Mouse (Mus musculus) heart, embryonic 14.5 days (tissue): ENCODE measurements around the gene Gng8. TPM values are rescaled to one million over a fixed set of nuclear protein-coding genes. Genes with fewer than 3 reads are reported as not detected.

Experiments
- ATAC-seq: fragments of 200-750 bp; cut with Nextera tagmentation; 2 replicates; pipeline ENCODE4 v1.8.0; 2017; ENCODE audit warnings: low read depth, moderate TSS enrichment; ENCODE audit not compliant: insufficient number of reproducible peaks, insufficient read depth, low FRiP score
- H3K27ac ChIP-seq, 2 experiments: fragments of 200-500 bp in 1 of 2; fragments of 300-500 bp in 1 of 2; sonication (generic) in 1 of 2; replicated peaks in 1 of 2; 2 replicates each; pipeline ENCODE4 v1.5.1; 2012 to 2014; ENCODE audit warnings: low read depth in 2 of 2, low read length in 2 of 2, control low read depth in 1 of 2, mild to moderate bottlenecking in 1 of 2, mixed read lengths in 1 of 2; ENCODE audit not compliant: control insufficient read depth in 1 of 2, insufficient read depth in 1 of 2
- H3K27me3 ChIP-seq: fragments of 300-500 bp; sonication (generic); 2 replicates; pipeline ENCODE4 v1.6.1; 2014; ENCODE audit warnings: mild to moderate bottlenecking, low read length, control low read depth; ENCODE audit not compliant: control insufficient read depth, insufficient read depth
- H3K36me3 ChIP-seq: fragments of 300-500 bp; sonication (generic); 2 replicates; pipeline ENCODE4 v1.6.1; 2014; ENCODE audit warnings: mild to moderate bottlenecking, control low read depth, low read length, mixed read lengths; ENCODE audit not compliant: control insufficient read depth, insufficient read depth
- H3K4me1 ChIP-seq, 2 experiments: fragments of 200-500 bp in 1 of 2; fragments of 300-500 bp in 1 of 2; sonication (generic) in 1 of 2; 2 replicates each; pipeline ENCODE4 v1.6.1; 2012 to 2014; ENCODE audit warnings: low read length in 2 of 2, control low read depth in 1 of 2, mixed read lengths in 1 of 2; ENCODE audit not compliant: control insufficient read depth in 2 of 2, insufficient read depth in 2 of 2
- H3K4me2 ChIP-seq: fragments of 300-500 bp; sonication (generic); 2 replicates; pipeline ENCODE4 v1.6.1; 2014; ENCODE audit warnings: mild to moderate bottlenecking, low read length
- H3K4me3 ChIP-seq, 2 experiments: fragments of 200-500 bp in 1 of 2; fragments of 300-500 bp in 1 of 2; sonication (generic) in 1 of 2; 2 replicates each; pipeline ENCODE4 v1.5.1; 2012 to 2014; ENCODE audit warnings: low read length in 2 of 2, mild to moderate bottlenecking in 2 of 2, control low read depth in 1 of 2, low read depth in 1 of 2, moderate library complexity in 1 of 2; ENCODE audit not compliant: control insufficient read depth in 1 of 2, insufficient read depth in 1 of 2
- H3K9ac ChIP-seq: fragments of 300-500 bp; sonication (generic); 2 replicates; pipeline ENCODE4 v1.6.1; 2014; ENCODE audit warnings: mild to moderate bottlenecking, low read length
- H3K9me3 ChIP-seq: fragments of 300-500 bp; sonication (generic); 2 replicates; pipeline ENCODE4 v1.6.1; 2016; ENCODE audit warnings: low read length, control low read depth; ENCODE audit not compliant: control insufficient read depth
- WGBS: fragments of 180-500 bp; shearing (Covaris S2); extraction: QIAGEN DNeasy Blood & Tissue Kit; methylation state at CpG from one replicate; pipeline ENCODE4 v1.1.7; 2014; 5-methylcytosine and 5-hydroxymethylcytosine counted together
- polyA plus RNA-seq: library from polyadenylated mRNA; unstranded; fragments of >200 nt; fragmentation: Nextera tagmentation; extraction: Ambion mirVana; gene quantifications from 2 replicates; pipeline ENCODE4 v1.2.1, GENCODE M21; 2014

The Gng8 gene
- polyA plus RNA-seq, 1 experiment from 2014 or later: 6.9 TPM

DNA sequence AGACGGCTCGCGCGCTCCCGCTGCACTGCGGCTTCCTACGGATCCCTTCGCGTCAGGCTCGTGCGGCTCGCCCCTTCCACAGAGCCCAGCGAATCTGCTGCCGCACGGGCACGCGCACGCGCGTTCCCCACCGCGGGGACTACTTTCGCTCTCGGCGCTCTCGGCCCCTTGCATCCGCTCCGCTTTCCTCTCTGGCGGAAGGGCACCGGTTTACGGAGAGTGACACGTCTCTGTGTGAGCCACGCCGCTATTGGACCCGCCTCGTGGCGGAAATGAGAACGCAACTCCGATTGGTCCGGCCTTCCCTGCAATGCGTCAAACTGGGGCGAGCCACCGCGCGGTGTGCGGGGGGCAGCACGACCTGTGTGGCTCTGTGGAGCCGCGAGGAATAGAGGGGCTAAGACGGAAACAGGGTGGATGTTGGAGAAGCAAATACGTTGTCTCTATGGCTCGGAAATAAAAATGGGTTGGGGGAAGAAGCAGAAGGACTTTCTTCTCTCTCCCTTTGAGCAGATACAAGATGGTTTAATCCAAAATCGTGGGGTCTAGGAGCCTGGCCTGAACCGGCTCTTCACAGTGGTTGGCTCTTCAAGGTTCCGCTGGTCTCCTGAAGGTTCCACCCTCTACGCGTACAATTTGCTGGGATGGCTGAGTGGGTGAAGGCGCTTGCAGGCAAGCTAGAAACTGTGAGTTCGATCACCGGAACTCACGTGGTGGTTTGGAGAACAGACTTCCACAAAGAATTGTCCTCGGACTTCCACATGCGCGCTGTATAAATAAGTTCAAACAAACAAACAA, 32.6 kb downstream of the Gng8 start, which contains the start of gene Calm3:
TSS of gene Calm3 (minus strand) at position 78 of the 798 bp plus-strand sequence.
- Histone ChIP-seq H3K27ac (peak within 1 kb of the TSS; percentile 95 to 100), H3K36me3 (peaks cover 27% of the 10 kb centered on the region), H3K4me3 (peak within 1 kb of the TSS; percentile 89 to 96), H3K9me3 (no peaks in the 10 kb centered on the region), H3K4me1 (peaks cover 18 to 36% of the 10 kb centered on the region in 2 experiments), H3K9ac (peak within 1 kb of the TSS; percentile 99), H3K27me3 (no peaks in the 10 kb centered on the region), H3K4me2 (peak within 1 kb of the TSS; percentile 93)
- WGBS: 2% methylated on average over 60 of the region's 64 CpGs
- ATAC-seq: peak; percentile 91

GRCm38 (mm10) chr7:16928341-16928740, 36.8 kb downstream of the Gng8 start:
- ATAC-seq: no peak

GRCm38 (mm10) chr7:16930850-16931249, 39.3 kb downstream of the Gng8 start:
- Histone ChIP-seq H3K4me2 (no peak overlapping the region), H3K27me3 (no peaks in the 10 kb centered on the region), H3K4me1 (no peaks in the 10 kb centered on the region), H3K36me3 (no peaks in the 10 kb centered on the region), H3K9me3 (no peaks in the 10 kb centered on the region), H3K4me3 (no peak overlapping the region), H3K9ac (no peak overlapping the region), H3K27ac (no peak overlapping the region)
- no peak for ATAC-seq
- 3% methylated on average over 1 of the region's 1 CpGs for WGBS

More at GRCm38 (mm10) chr7:16928341-16928740, 36.8 kb downstream of the Gng8 start:
- Histone ChIP-seq H3K4me2 (no peak overlapping the region), H3K27me3 (no peaks in the 10 kb centered on the region), H3K9me3 (no peaks in the 10 kb centered on the region), H3K27ac (no peak overlapping the region), H3K9ac (no peak overlapping the region), H3K4me1 (no peaks in the 10 kb centered on the region), H3K4me3 (no peak overlapping the region), H3K36me3 (no peaks in the 10 kb centered on the region)
- WGBS: 34% methylated on average over 2 of the region's 2 CpGs

DNA sequence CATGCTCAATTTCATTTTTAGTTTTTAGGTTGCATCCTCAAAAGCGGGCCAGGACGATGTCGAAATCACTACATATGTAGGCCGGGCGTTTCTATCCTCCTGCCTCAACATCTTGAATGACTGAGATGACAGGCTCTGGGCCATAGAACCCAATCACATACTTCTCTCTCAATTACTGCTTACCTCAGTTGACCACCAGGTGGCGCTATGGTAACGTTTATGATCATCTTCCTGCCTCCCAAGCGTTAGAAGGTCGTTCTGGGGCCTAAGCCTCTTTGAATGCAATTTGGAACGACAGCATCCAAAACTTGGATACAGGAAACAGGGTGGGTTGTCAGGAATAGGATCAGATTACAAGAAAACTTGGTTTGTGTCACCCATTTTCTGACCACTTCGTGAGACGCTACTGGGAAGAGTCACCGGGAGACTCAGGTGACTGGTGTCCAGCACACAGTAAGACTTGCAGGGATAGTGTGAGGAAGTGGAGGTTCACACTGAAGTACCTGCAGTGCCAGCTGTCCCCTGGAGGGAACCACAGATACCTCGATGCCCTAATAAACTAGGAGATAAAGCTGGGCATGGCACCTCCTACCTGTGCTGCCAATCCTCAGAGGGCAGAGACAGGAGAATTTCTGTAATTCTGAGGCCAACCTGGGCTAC, 40.5 kb downstream of the Gng8 start:
- Histone ChIP-seq H3K4me1 (no peaks in the 10 kb centered on the region), H3K4me3 (no peak overlapping the region), H3K27me3 (no peaks in the 10 kb centered on the region), H3K9me3 (no peaks in the 10 kb centered on the region), H3K9ac (no peak overlapping the region), H3K4me2 (no peak overlapping the region), H3K27ac (no peak overlapping the region), H3K36me3 (no peaks in the 10 kb centered on the region)
- 0 out of 2 replicates have a peak, but pooled peaks have one; percentile 5 for ATAC-seq
- 17% methylated on average over 14 of the region's 14 CpGs for whole genome bisulfite sequencing

DNA sequence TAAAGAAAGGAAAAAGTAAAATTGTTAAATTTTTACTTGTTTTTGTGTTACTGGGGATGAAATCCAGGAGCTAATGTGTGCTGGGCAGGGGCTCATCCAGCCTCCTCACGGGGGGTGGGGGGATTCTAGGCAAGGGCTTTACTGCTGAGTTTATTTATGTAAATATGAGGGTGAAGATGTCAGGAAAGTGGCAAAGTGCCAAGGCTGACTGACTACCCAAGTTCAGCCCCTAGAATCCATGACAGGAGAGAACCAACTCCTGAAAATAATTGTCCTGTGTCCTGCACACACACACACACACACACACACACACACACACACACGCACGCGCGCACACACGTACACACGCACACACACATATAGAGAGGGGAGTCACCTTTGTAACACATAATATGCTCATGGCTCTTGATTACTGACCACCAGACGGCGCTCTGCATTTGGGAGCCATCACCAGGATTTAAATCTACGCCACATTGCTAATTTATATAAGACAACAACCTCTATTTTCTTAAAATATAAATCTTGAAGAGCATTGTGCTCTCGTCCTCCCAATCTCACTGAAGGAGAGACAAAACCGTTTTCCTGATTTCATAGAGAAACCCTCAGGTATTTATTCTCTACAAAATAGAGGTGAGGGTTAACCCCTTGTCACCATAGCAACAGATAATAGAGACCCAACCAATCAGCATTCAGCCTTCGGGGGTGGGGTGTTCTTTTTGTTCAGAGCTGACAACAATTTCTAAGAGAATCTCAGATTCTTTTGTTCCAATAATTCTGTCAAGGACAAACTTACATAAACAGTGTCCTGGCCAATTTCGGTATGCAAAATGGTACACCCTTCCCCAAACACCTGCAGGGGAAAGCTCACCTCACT, 41.4 kb downstream of the Gng8 start:
- no peaks in the 10 kb centered on the region for H3K36me3 ChIP-seq
- no peak overlapping the region for H3K4me2 ChIP-seq
- 29% methylated on average over 14 of the region's 14 CpGs for WGBS
- no peak overlapping the region for H3K4me3 ChIP-seq
- H3K9ac ChIP-seq: no peak overlapping the region
- no peak overlapping the region for H3K27ac ChIP-seq
- no peaks in the 10 kb centered on the region for H3K27me3 ChIP-seq
- H3K4me1 ChIP-seq: no peaks in the 10 kb centered on the region
- H3K9me3 ChIP-seq: no peaks in the 10 kb centered on the region
- no peak for ATAC-seq

GRCm38 (mm10) chr7:16937312-16937711, 45.7 kb downstream of the Gng8 start:
- 41% methylated on average over 4 of the region's 4 CpGs for WGBS
- Histone ChIP-seq H3K27ac (no peak overlapping the region), H3K36me3 (no peaks in the 10 kb centered on the region), H3K4me1 (peaks cover 6 to 12% of the 10 kb centered on the region in 2 experiments; a peak in 3 of 4 replicates), H3K9me3 (no peaks in the 10 kb centered on the region), H3K9ac (no peak overlapping the region), H3K4me3 (no peak overlapping the region), H3K27me3 (no peaks in the 10 kb centered on the region), H3K4me2 (no peak overlapping the region)
- no peak for ATAC-seq

DNA sequence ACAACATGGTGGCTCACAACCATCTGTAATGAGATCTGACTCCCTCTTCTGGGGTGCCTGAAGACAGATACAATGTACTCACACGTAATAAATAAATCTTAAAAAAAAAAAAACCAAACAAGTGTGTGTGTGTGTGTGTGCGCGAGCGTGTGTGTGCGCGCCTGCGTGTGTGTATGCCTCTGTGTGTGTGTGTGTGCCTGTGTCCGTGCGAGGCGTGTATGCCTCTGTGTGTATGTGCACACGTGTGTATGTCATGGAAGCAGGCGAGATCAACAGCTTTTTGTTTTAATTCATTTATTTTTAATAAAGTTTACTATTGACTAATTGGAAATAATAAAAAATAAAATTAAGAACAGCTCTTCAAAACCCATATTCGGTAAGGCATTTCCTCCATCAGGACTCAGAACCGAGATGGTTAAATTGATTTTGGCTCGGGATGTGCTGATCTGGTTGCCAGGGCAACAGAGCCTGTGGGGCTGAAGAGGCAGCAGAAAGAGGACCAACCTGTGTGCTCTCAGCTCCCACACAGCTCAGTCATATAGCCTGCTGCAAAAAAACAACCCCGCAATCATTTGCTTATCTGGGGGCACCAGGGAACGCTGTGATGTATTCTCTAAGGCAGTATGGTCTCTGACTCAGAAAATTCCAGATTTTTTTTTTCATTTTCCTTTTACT, 46.7 kb downstream of the Gng8 start:
- WGBS: 72% methylated on average over 17 of the region's 17 CpGs
- no peak overlapping the region for H3K4me3 ChIP-seq
- H3K9me3 ChIP-seq: no peaks in the 10 kb centered on the region
- ATAC-seq: no peak
- H3K36me3 ChIP-seq: no peaks in the 10 kb centered on the region
- H3K9ac ChIP-seq: no peak overlapping the region
- no peak overlapping the region for H3K27ac ChIP-seq
- peaks cover 6 to 12% of the 10 kb centered on the region in 2 experiments; a peak in 3 of 4 replicates for H3K4me1 ChIP-seq
- H3K27me3 ChIP-seq: no peaks in the 10 kb centered on the region
- H3K4me2 ChIP-seq: no peak overlapping the region
